In the genomic region with DNA sequence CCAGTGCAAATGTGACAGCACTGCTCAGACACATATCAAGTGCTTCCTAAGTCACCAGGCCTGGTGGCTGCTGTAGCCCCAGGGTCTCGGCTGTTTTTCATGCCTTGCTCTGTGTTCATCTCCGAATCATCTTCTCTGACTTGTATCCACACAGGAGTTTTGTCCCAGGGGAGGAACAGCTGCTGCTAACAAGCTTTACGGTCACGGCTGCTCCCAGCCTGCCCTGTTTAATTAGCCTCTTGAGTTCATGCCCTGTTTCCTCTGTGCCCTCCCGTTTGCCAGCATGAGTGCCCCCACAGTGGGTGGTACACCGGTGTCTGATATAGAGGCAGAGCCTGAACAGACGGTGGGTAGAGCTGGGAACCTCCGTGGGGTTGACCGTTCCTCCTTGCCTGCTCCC, we compare ENCODE assay signal across 26 mouse cellular contexts. TPM values are rescaled to one million over a fixed set of nuclear protein-coding genes. Genes with fewer than 3 reads are reported as not detected.
DNase-seq lines count a peak whose midpoint lies in the region; ATAC-seq and TF ChIP-seq lines count a peak whose summit lies in the region.
"Had no signal": no experiment of that assay in that cellular context is flagged by ENCODE, and none has a peak within 500 bp of the region (broad histone marks: within the 10 kb centered on the region; RNA-seq: fewer than 3 reads in every experiment).

No protein-coding gene starts in this region.

- H3K27me3 ChIP-seq in midbrain, embryonic 16.5 days (ENCODE audit: control insufficient read depth, insufficient read depth, low read depth, low read length): no peaks in the 10 kb centered on the region
- no peaks in the 10 kb centered on the region for H3K27me3 ChIP-seq in midbrain, embryonic 11.5 days (ENCODE audit: control insufficient read depth, insufficient read depth, low read length)
- no peaks in the 10 kb centered on the region for H3K27me3 ChIP-seq in embryonic facial prominence, embryonic 14.5 days (replicated peaks; ENCODE audit: control insufficient read depth, insufficient read depth, low read length)
- H3K27me3 ChIP-seq in intestine, postnatal 0 days (replicated peaks; ENCODE audit: control insufficient read depth, insufficient read depth, low read length): no peaks in the 10 kb centered on the region
- H3K27me3 ChIP-seq in liver, embryonic 11.5 days (replicated peaks; ENCODE audit: control insufficient read depth, insufficient read depth, low read length): no peaks in the 10 kb centered on the region
- H3K27me3 ChIP-seq: heart, embryonic 12.5 days; liver, embryonic 15.5 days; lung, embryonic 15.5 days; midbrain, embryonic 12.5 days; stomach, embryonic 15.5 days had no signal

- 0 out of 2 replicates have a peak, but pooled peaks cover 3% of the 10 kb centered on the region for H3K9me3 ChIP-seq in midbrain, embryonic 16.5 days (replicated peaks; ENCODE audit: control insufficient read depth, low read length, poor library complexity, severe bottlenecking)
- H3K9me3 ChIP-seq in midbrain, embryonic 11.5 days (ENCODE audit: control insufficient read depth, low read length): no peaks in the 10 kb centered on the region; the same call in 1 of the 2 replicates
- H3K9me3 ChIP-seq in embryonic facial prominence, embryonic 14.5 days (ENCODE audit: control insufficient read depth, low read length): no peaks in the 10 kb centered on the region
- H3K9me3 ChIP-seq in intestine, postnatal 0 days (ENCODE audit: control insufficient read depth): no peaks in the 10 kb centered on the region
- H3K9me3 ChIP-seq in liver, embryonic 11.5 days (ENCODE audit: control insufficient read depth, low read length): no peaks in the 10 kb centered on the region
- H3K9me3 ChIP-seq: liver, embryonic 15.5 days; lung, embryonic 15.5 days; midbrain, embryonic 12.5 days; stomach, embryonic 15.5 days had no signal

- WGBS in midbrain, embryonic 16.5 days: 48% methylated on average over 9 of the region's 9 CpGs
- WGBS in midbrain, embryonic 11.5 days: 70% methylated on average over 9 of the region's 9 CpGs
- 62% methylated on average over 9 of the region's 9 CpGs for WGBS in embryonic facial prominence, embryonic 14.5 days
- WGBS in intestine, postnatal 0 days: 84% methylated on average over 9 of the region's 9 CpGs
- 89% methylated on average over 9 of the region's 9 CpGs for WGBS in liver, embryonic 11.5 days

- no peak overlapping the region for H3K4me2 ChIP-seq in midbrain, embryonic 16.5 days (ENCODE audit: low read length)
- no peak overlapping the region for H3K4me2 ChIP-seq in midbrain, embryonic 11.5 days
- no peak overlapping the region for H3K4me2 ChIP-seq in embryonic facial prominence, embryonic 14.5 days (ENCODE audit: low read depth, low read length)
- no peak overlapping the region for H3K4me2 ChIP-seq in intestine, postnatal 0 days (replicated peaks; ENCODE audit: low read depth)
- H3K4me2 ChIP-seq in liver, embryonic 11.5 days: no peak overlapping the region
- H3K4me2 ChIP-seq: heart, embryonic 12.5 days; liver, embryonic 15.5 days; lung, embryonic 15.5 days; midbrain, embryonic 12.5 days; stomach, embryonic 15.5 days had no signal

- no peak overlapping the region for H3K27ac ChIP-seq in gastrocnemius, adult 2 months
- no peak overlapping the region for H3K27ac ChIP-seq in midbrain, embryonic 16.5 days (ENCODE audit: low read length)
- H3K27ac ChIP-seq in midbrain, embryonic 11.5 days (ENCODE audit: low read depth, low read length): no peak overlapping the region
- no peak overlapping the region for H3K27ac ChIP-seq in embryonic facial prominence, embryonic 14.5 days (replicated peaks; ENCODE audit: low read depth, low read length)
- H3K27ac ChIP-seq in intestine, postnatal 0 days (ENCODE audit: low read depth, low read length): no peak overlapping the region
- no peak overlapping the region for H3K27ac ChIP-seq in liver, embryonic 11.5 days (ENCODE audit: low read depth, low read length)
- H3K27ac ChIP-seq: kidney, postnatal 0 days; liver, embryonic 15.5 days; lung, embryonic 15.5 days; midbrain, embryonic 12.5 days; stomach, embryonic 15.5 days had no signal

- peaks cover 6% of the 10 kb centered on the region; the same call in 1 of the 2 replicates for H3K4me1 ChIP-seq in midbrain, embryonic 16.5 days (ENCODE audit: control insufficient read depth, insufficient read depth, low read length)
- peaks cover 12% of the 10 kb centered on the region for H3K4me1 ChIP-seq in midbrain, embryonic 11.5 days (ENCODE audit: control insufficient read depth, insufficient read depth, low read length)
- peaks cover 19% of the 10 kb centered on the region for H3K4me1 ChIP-seq in embryonic facial prominence, embryonic 14.5 days (ENCODE audit: control insufficient read depth, insufficient read depth, low read length)
- H3K4me1 ChIP-seq in intestine, postnatal 0 days (replicated peaks; ENCODE audit: control insufficient read depth, insufficient read depth, low read length): 0 out of 2 replicates have a peak, but pooled peaks cover 8% of the 10 kb centered on the region
- H3K4me1 ChIP-seq in liver, embryonic 11.5 days (replicated peaks; ENCODE audit: control insufficient read depth, insufficient read depth, low read length): peaks cover 29% of the 10 kb centered on the region

- TF ChIP-seq CTCF in gastrocnemius, adult 2 months (IDR thresholded peaks at IDR 0.05): no peak
- no peak for TF ChIP-seq CTCF in intestine, postnatal 0 days (IDR thresholded peaks at IDR 0.05; ENCODE audit: low read depth)

- H3K4me3 ChIP-seq in gastrocnemius, adult 2 months: no peak overlapping the region
- H3K4me3 ChIP-seq in midbrain, embryonic 16.5 days (ENCODE audit: low read depth, low read length): no peak overlapping the region
- H3K4me3 ChIP-seq in midbrain, embryonic 11.5 days (ENCODE audit: low read depth, low read length): no peak overlapping the region
- H3K4me3 ChIP-seq in embryonic facial prominence, embryonic 14.5 days (ENCODE audit: low read depth, low read length): no peak overlapping the region
- no peak overlapping the region for H3K4me3 ChIP-seq in intestine, postnatal 0 days (ENCODE audit: low read depth, low read length)
- H3K4me3 ChIP-seq in liver, embryonic 11.5 days (ENCODE audit: low read depth, low read length): no peak overlapping the region
- H3K4me3 ChIP-seq: heart, embryonic 12.5 days; liver, embryonic 15.5 days; lung, embryonic 15.5 days; midbrain, embryonic 12.5 days; stomach, embryonic 15.5 days had no signal

- H3K9ac ChIP-seq in midbrain, embryonic 16.5 days (ENCODE audit: low read depth, low read length): no peak overlapping the region
- no peak overlapping the region for H3K9ac ChIP-seq in midbrain, embryonic 11.5 days (ENCODE audit: low read length)
- 0 out of 2 replicates have a peak overlapping the region, but pooled peaks have one; percentile 14 for H3K9ac ChIP-seq in embryonic facial prominence, embryonic 14.5 days (ENCODE audit: low read depth, low read length)
- H3K9ac ChIP-seq in intestine, postnatal 0 days (ENCODE audit: low read depth, low read length): no peak overlapping the region
- H3K9ac ChIP-seq in liver, embryonic 11.5 days (ENCODE audit: low read depth, low read length): no peak overlapping the region
- H3K9ac ChIP-seq: heart, embryonic 12.5 days; liver, embryonic 15.5 days; lung, embryonic 15.5 days; midbrain, embryonic 12.5 days; stomach, embryonic 15.5 days had no signal

- peak; percentile 11 for DNase-seq in gastrocnemius, adult 2 months
- DNase-seq in gastrocnemius, postnatal 10 days: no peak
- no peak for DNase-seq in midbrain, embryonic 11.5 days (ENCODE audit: low spot score, missing footprints)
- DNase-seq in embryonic facial prominence, embryonic 14.5 days (ENCODE audit: low spot score): peak; percentile 69
- DNase-seq in liver, embryonic 11.5 days (ENCODE audit: low spot score): no peak
- DNase-seq: adrenal gland, postnatal 14 days; cerebellum, adult 2 months; gastrocnemius, postnatal 36 days; heart, adult 18-20 months; kidney, adult 2 months had no signal

- H3K36me3 ChIP-seq in midbrain, embryonic 16.5 days (ENCODE audit: control insufficient read depth, insufficient read depth, low read length): peaks cover 2% of the 10 kb centered on the region; the same call in 1 of the 2 replicates
- H3K36me3 ChIP-seq in midbrain, embryonic 11.5 days (ENCODE audit: control insufficient read depth, insufficient read depth, low read length): no peaks in the 10 kb centered on the region; the same call in 1 of the 2 replicates
- H3K36me3 ChIP-seq in embryonic facial prominence, embryonic 14.5 days (ENCODE audit: control insufficient read depth, insufficient read depth, low read length): peaks cover 48% of the 10 kb centered on the region
- peaks cover 6% of the 10 kb centered on the region; the same call in 1 of the 2 replicates for H3K36me3 ChIP-seq in intestine, postnatal 0 days (ENCODE audit: control insufficient read depth, insufficient read depth)
- H3K36me3 ChIP-seq in liver, embryonic 11.5 days (ENCODE audit: control insufficient read depth, insufficient read depth, low read length): peaks cover 39% of the 10 kb centered on the region

- ATAC-seq in midbrain, embryonic 16.5 days: 0 out of 2 replicates have a peak, but pooled peaks have one; percentile 37
- ATAC-seq in midbrain, embryonic 11.5 days (ENCODE audit: low FRiP score): no peak
- peak; percentile 13; the same call in 1 of the 2 replicates for ATAC-seq in embryonic facial prominence, embryonic 14.5 days (ENCODE audit: low read depth)
- no peak for ATAC-seq in intestine, postnatal 0 days
- ATAC-seq in liver, embryonic 11.5 days (replicated peaks; ENCODE audit: low FRiP score): no peak
- ATAC-seq: forebrain, embryonic 14.5 days; hindbrain, embryonic 16.5 days had no signal

- intact Hi-C loops in gastrocnemius, adult 2 months (cut with DNase I): no loop called here

RNA-seq across cellular contexts. Expression of gene Ak1, which starts 3.5 kb away (rescaled TPM):
- total RNA-seq in gastrocnemius, adult 2 months (2021): 1,000 to 10,000 TPM; 1,555 to 1,869 TPM
- 1,000 to 10,000 TPM; 1,275 to 1,593 TPM for total RNA-seq in gastrocnemius, postnatal 10 days (2021)
- polyA plus RNA-seq in midbrain, embryonic 16.5 days (2015; fragmentation: Nextera tagmentation; extraction: Ambion mirVana): 107 and 108 TPM in 2 replicates
- polyA plus RNA-seq in midbrain, embryonic 11.5 days (2014; fragmentation: Nextera tagmentation; extraction: Ambion mirVana): 18.3 and 22.0 TPM in 2 replicates
- 97.8 and 125 TPM in 2 replicates for polyA plus RNA-seq in embryonic facial prominence, embryonic 14.5 days (2014; fragmentation: Nextera tagmentation; extraction: Ambion mirVana)
- 10.5 and 12.1 TPM in 2 replicates for polyA plus RNA-seq in intestine, postnatal 0 days (2015; fragmentation: Nextera tagmentation; extraction: Ambion mirVana)
- 6.7 and 8.3 TPM in 2 replicates for polyA plus RNA-seq in liver, embryonic 11.5 days (2014; fragmentation: Nextera tagmentation; extraction: Ambion mirVana)
- total RNA-seq: neutrophil, adult 5-6 weeks had no signal

RNA-seq across cellular contexts. Expression of gene St6galnac6, which starts 18.5 kb away (rescaled TPM):
- total RNA-seq in gastrocnemius, adult 2 months (2021): 10 to 100 TPM; 46.8 to 56.5 TPM
- 10 to 100 TPM; 59.7 to 66.0 TPM for total RNA-seq in gastrocnemius, postnatal 10 days (2021)
- 26.5 and 36.4 TPM in 2 replicates for polyA plus RNA-seq in midbrain, embryonic 16.5 days (2015; fragmentation: Nextera tagmentation; extraction: Ambion mirVana)
- 3.4 and 4.5 TPM in 2 replicates for polyA plus RNA-seq in midbrain, embryonic 11.5 days (2014; fragmentation: Nextera tagmentation; extraction: Ambion mirVana)
- 11.1 and 12.1 TPM in 2 replicates for polyA plus RNA-seq in embryonic facial prominence, embryonic 14.5 days (2014; fragmentation: Nextera tagmentation; extraction: Ambion mirVana)
- polyA plus RNA-seq in intestine, postnatal 0 days (2015; fragmentation: Nextera tagmentation; extraction: Ambion mirVana): 8.3 and 9.1 TPM in 2 replicates
- 9.6 and 10.6 TPM in 2 replicates for polyA plus RNA-seq in liver, embryonic 11.5 days (2014; fragmentation: Nextera tagmentation; extraction: Ambion mirVana)

RNA-seq across cellular contexts. Expression of gene Eng, which starts 28.3 kb away (rescaled TPM):
- total RNA-seq in gastrocnemius, adult 2 months (2021): 10 to 100 TPM; 26.5 to 38.8 TPM
- 10 to 100 TPM; 49.5 to 54.7 TPM for total RNA-seq in gastrocnemius, postnatal 10 days (2021)
- 27.2 and 30.3 TPM in 2 replicates for polyA plus RNA-seq in midbrain, embryonic 16.5 days (2015; fragmentation: Nextera tagmentation; extraction: Ambion mirVana)
- 20.5 and 22.7 TPM in 2 replicates for polyA plus RNA-seq in midbrain, embryonic 11.5 days (2014; fragmentation: Nextera tagmentation; extraction: Ambion mirVana)
- polyA plus RNA-seq in embryonic facial prominence, embryonic 14.5 days (2014; fragmentation: Nextera tagmentation; extraction: Ambion mirVana): 57.9 and 64.3 TPM in 2 replicates
- polyA plus RNA-seq in intestine, postnatal 0 days (2015; fragmentation: Nextera tagmentation; extraction: Ambion mirVana): 32.2 and 34.1 TPM in 2 replicates
- 39.2 and 40.1 TPM in 2 replicates for polyA plus RNA-seq in liver, embryonic 11.5 days (2014; fragmentation: Nextera tagmentation; extraction: Ambion mirVana)
- total RNA-seq: neutrophil, adult 5-6 weeks had no signal

RNA-seq across cellular contexts. Expression of gene St6galnac4, which starts 31.2 kb away (rescaled TPM):
- 10 to 100 TPM in 1 of 2 experiments, 1 to 10 TPM in 1; 8.7 to 21.6 TPM for total RNA-seq in gastrocnemius, adult 2 months (2021)
- 10 to 100 TPM; 31.7 to 42.6 TPM for total RNA-seq in gastrocnemius, postnatal 10 days (2021)
- 33.4 and 39.0 TPM in 2 replicates for polyA plus RNA-seq in midbrain, embryonic 16.5 days (2015; fragmentation: Nextera tagmentation; extraction: Ambion mirVana)
- 13.2 and 13.6 TPM in 2 replicates for polyA plus RNA-seq in midbrain, embryonic 11.5 days (2014; fragmentation: Nextera tagmentation; extraction: Ambion mirVana)
- 39.4 and 41.0 TPM in 2 replicates for polyA plus RNA-seq in embryonic facial prominence, embryonic 14.5 days (2014; fragmentation: Nextera tagmentation; extraction: Ambion mirVana)
- polyA plus RNA-seq in intestine, postnatal 0 days (2015; fragmentation: Nextera tagmentation; extraction: Ambion mirVana): 5.7 and 6.6 TPM in 2 replicates
- polyA plus RNA-seq in liver, embryonic 11.5 days (2014; fragmentation: Nextera tagmentation; extraction: Ambion mirVana): 26.0 and 28.8 TPM in 2 replicates

RNA-seq across cellular contexts. Expression of gene 9430097D07Rik, which starts 42.6 kb away (rescaled TPM):
- total RNA-seq in gastrocnemius, adult 2 months (2021): not detected
- not detected for total RNA-seq in gastrocnemius, postnatal 10 days (2021)
- polyA plus RNA-seq in midbrain, embryonic 16.5 days (2015; fragmentation: Nextera tagmentation; extraction: Ambion mirVana): 0.52 and 1.1 TPM in 2 replicates
- polyA plus RNA-seq in midbrain, embryonic 11.5 days (2014; fragmentation: Nextera tagmentation; extraction: Ambion mirVana): 0.25 and 0.49 TPM in 2 replicates
- 0.13 and 0.18 TPM in 2 replicates for polyA plus RNA-seq in embryonic facial prominence, embryonic 14.5 days (2014; fragmentation: Nextera tagmentation; extraction: Ambion mirVana)
- polyA plus RNA-seq in intestine, postnatal 0 days (2015; fragmentation: Nextera tagmentation; extraction: Ambion mirVana): 0.14 TPM in 1 of 2 replicates, not detected in the other
- not detected in 2 replicates for polyA plus RNA-seq in liver, embryonic 11.5 days (2014; fragmentation: Nextera tagmentation; extraction: Ambion mirVana)
- total RNA-seq: adrenal gland, postnatal 14 days; gastrocnemius, postnatal 36 days; heart, adult 18-20 months; hematopoietic stem cell, adult 5-6 weeks; megakaryocyte progenitor cell, adult 5-6 weeks; neutrophil, adult 5-6 weeks had no signal
- polyA plus RNA-seq: G1E; heart, postnatal 0 days; kidney, adult 2 months; liver, embryonic 15.5 days; small intestine, adult 2 months had no signal

Comparison
In these comparisons a context has a peak if more than half of its experiments do, and no peak if none do; other contexts are left out.
1. DNase-seq: peak in gastrocnemius, adult 2 months (single experiment) and embryonic facial prominence, embryonic 14.5 days (single experiment); none in gastrocnemius, postnatal 10 days (single experiment), midbrain, embryonic 11.5 days (single experiment) and liver, embryonic 11.5 days (single experiment).
2. ATAC-seq: peak in midbrain, embryonic 16.5 days (single experiment) and embryonic facial prominence, embryonic 14.5 days (single experiment); none in midbrain, embryonic 11.5 days (single experiment), intestine, postnatal 0 days (single experiment) and liver, embryonic 11.5 days (single experiment).